Mouse (Mus musculus) ES-Bruce4 (cell line): ENCODE measurements around the gene Cyp27b1. TPM values are rescaled to one million over a fixed set of nuclear protein-coding genes. Genes with fewer than 3 reads are reported as not detected.

ENCODE experiments used
- H3K27ac ChIP-seq: 2 replicates; pipeline ENCODE4 v1.5.1; 2012; ENCODE audit warnings: low read length, inconsistent platforms; ENCODE audit not compliant: insufficient read depth
- H3K27me3 ChIP-seq: 2 replicates; pipeline ENCODE4 v1.6.1; 2012; ENCODE audit warnings: mild to moderate bottlenecking, low read length, inconsistent platforms; ENCODE audit not compliant: control insufficient read depth, poor library complexity, insufficient read depth, severe bottlenecking
- H3K36me3 ChIP-seq: 2 replicates; pipeline ENCODE4 v1.6.1; 2012; ENCODE audit warnings: inconsistent platforms, mild to moderate bottlenecking, low read length, moderate library complexity; ENCODE audit not compliant: control insufficient read depth, poor library complexity, insufficient read depth, severe bottlenecking
- H3K4me1 ChIP-seq: one replicate; pipeline ENCODE4 v1.8.1; 2011; ENCODE audit warnings: low read length; ENCODE audit not compliant: control insufficient read depth, insufficient read depth
- H3K4me3 ChIP-seq: 2 replicates; pipeline ENCODE4 v1.5.1; 2011; ENCODE audit warnings: low read depth, mild to moderate bottlenecking, low read length
- H3K9ac ChIP-seq: 2 replicates; pipeline ENCODE4 v1.6.1; 2012; ENCODE audit warnings: low read depth, mild to moderate bottlenecking, inconsistent platforms; ENCODE audit not compliant: poor library complexity, severe bottlenecking
- H3K9me3 ChIP-seq: replicated peaks from 2 replicates; pipeline ENCODE4 v1.6.1; 2012; ENCODE audit warnings: mild to moderate bottlenecking, low read length, inconsistent platforms; ENCODE audit not compliant: control insufficient read depth, poor library complexity, insufficient read depth, severe bottlenecking
- CTCF ChIP-seq: IDR thresholded peaks from one replicate; pipeline ENCODE4 v1.8.1; 2011; ENCODE audit warnings: low read depth, low read length
- EP300 ChIP-seq: IDR thresholded peaks from 2 replicates; pipeline ENCODE4 v1.6.1; 2011; ENCODE audit warnings: low read depth, low read length; ENCODE audit not compliant: insufficient read depth
- POLR2A ChIP-seq: IDR thresholded peaks from one replicate; pipeline ENCODE4 v1.8.1; 2011; ENCODE audit warnings: low read length; ENCODE audit not compliant: insufficient read depth
- polyA plus RNA-seq: library from polyadenylated mRNA; stranded (reverse); fragments of >200 nt; gene quantifications from 2 replicates; pipeline ENCODE4 v1.2.4, GENCODE M21; 2011; ENCODE audit warnings: low read depth; ENCODE audit not compliant: missing spikeins, insufficient read depth, insufficient read length

The Cyp27b1 gene
- polyA plus RNA-seq, 1 experiment = 0.42 TPM

DNA sequence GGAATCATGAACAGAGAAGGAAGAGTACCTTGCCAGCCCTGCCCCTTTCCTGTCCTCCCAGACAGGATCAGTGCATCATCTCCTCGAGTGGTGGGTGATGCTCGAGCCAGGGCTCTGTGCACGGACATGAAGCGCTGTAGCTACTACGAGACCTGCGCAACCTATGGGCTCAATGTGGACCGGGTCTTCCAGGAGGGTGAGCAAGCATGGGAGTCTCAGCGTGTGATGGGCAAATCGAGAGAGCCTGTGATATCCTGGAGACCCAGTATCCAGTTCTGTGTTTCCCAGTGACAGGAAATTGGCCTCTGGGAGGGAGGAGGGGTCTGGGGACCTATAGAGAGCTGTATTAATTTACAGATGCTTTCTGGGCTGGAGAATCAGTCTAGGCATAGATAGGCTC lies 37.0 kb downstream of the Cyp27b1 start:
- Histone ChIP-seq H3K27ac (no peak overlapping the region), H3K9ac (no peak overlapping the region), H3K9me3 (no peaks in the 10 kb centered on the region), H3K36me3 (no peaks in the 10 kb centered on the region), H3K27me3 (peaks cover 3% of the 10 kb centered on the region), H3K4me1 (no peaks in the 10 kb centered on the region), H3K4me3 (no peak overlapping the region)
- TF ChIP-seq POLR2A = no peak
- TF ChIP-seq EP300 = no peak
- no peak for TF ChIP-seq CTCF

DNA sequence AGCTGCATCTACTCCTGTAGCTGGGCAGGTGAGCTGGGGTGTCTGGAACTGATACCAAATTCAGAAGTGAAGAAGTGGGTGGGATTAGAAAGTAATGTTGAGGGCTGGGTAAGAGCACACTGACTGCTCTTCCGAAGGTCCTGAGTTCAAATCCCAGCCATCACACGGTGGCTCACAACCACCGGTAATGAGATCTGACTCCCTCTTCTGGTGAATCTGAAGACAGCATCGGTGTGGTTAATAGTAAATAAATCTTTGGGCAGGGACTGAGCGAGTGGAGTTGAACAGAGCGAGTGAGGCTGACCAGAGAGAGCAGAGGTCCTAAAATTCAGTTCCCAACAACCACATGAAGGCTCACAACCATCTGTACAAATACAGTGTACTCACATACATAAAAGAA lies 37.6 kb downstream of the Cyp27b1 start:
- H3K4me3 ChIP-seq = no peak overlapping the region
- no peaks in the 10 kb centered on the region for H3K9me3 ChIP-seq
- H3K27ac ChIP-seq = no peak overlapping the region
- TF ChIP-seq POLR2A (no peak), CTCF (no peak), EP300 (no peak)
- no peaks in the 10 kb centered on the region for H3K4me1 ChIP-seq
- no peak overlapping the region for H3K9ac ChIP-seq
- no peaks in the 10 kb centered on the region; the same call in 1 of the 2 replicates for H3K27me3 ChIP-seq
- no peaks in the 10 kb centered on the region for H3K36me3 ChIP-seq

- H3K9ac ChIP-seq = no peak overlapping the region
- H3K4me3 ChIP-seq = peak overlapping the region; percentile 24
- no peaks in the 10 kb centered on the region for H3K36me3 ChIP-seq
- H3K4me1 ChIP-seq = no peaks in the 10 kb centered on the region
- TF ChIP-seq CTCF (no peak), POLR2A (no peak), EP300 (no peak)
- H3K27ac ChIP-seq = no peak overlapping the region
- peaks cover 2% of the 10 kb centered on the region; the same call in 1 of the 2 replicates for H3K27me3 ChIP-seq
- H3K9me3 ChIP-seq = no peaks in the 10 kb centered on the region
These were observed 42.7 kb downstream of the Cyp27b1 start for GRCm38 (mm10) chr10:127090560-127091411.

- H3K4me3 ChIP-seq = peak overlapping the region; percentile 24
- H3K27ac ChIP-seq = no peak overlapping the region
- H3K36me3 ChIP-seq = no peaks in the 10 kb centered on the region
- peaks cover 2% of the 10 kb centered on the region; the same call in 1 of the 2 replicates for H3K27me3 ChIP-seq
- no peaks in the 10 kb centered on the region for H3K4me1 ChIP-seq
- H3K9me3 ChIP-seq = no peaks in the 10 kb centered on the region
- TF ChIP-seq EP300 (no peak), POLR2A (no peak), CTCF (no peak)
- no peak overlapping the region for H3K9ac ChIP-seq
These were observed 43.7 kb downstream of the Cyp27b1 start for GRCm38 (mm10) chr10:127091507-127092396.

DNA sequence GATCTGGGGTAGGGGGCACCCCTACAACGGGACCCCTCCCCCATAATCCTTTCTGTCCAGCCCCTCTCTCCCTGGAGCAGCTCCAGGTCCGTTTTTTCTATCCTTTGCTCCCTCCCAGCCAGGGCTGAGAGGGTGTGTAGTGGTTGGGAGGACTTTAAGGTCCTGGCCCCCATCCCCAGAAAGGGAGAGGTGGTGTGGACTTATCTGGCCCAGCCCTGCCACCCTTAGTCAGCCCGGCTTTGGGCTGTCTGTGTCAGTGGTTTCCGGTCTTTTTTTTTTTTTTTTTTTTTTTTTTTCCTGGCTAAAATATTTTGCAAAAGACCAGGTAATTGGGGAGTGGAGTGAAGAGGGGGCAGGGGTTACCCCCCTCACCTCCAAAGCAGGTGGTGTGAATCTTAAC lies 44.7 kb downstream of the Cyp27b1 start:
- Histone ChIP-seq H3K36me3 (no peaks in the 10 kb centered on the region), H3K4me3 (no peak overlapping the region), H3K9ac (no peak overlapping the region), H3K4me1 (no peaks in the 10 kb centered on the region), H3K27me3 (peaks cover 2% of the 10 kb centered on the region; the same call in 1 of the 2 replicates), H3K27ac (no peak overlapping the region), H3K9me3 (no peaks in the 10 kb centered on the region)
- TF ChIP-seq POLR2A (no peak), CTCF (no peak), EP300 (no peak)
